Mouse (Mus musculus): ENCODE results near the gene Usp50. TPM values are rescaled to one million over a fixed set of nuclear protein-coding genes. Genes with fewer than 3 reads are reported as not detected.

Gene Usp50
- polyA plus RNA-seq, 1 experiment: 0.23 TPM

DNA sequence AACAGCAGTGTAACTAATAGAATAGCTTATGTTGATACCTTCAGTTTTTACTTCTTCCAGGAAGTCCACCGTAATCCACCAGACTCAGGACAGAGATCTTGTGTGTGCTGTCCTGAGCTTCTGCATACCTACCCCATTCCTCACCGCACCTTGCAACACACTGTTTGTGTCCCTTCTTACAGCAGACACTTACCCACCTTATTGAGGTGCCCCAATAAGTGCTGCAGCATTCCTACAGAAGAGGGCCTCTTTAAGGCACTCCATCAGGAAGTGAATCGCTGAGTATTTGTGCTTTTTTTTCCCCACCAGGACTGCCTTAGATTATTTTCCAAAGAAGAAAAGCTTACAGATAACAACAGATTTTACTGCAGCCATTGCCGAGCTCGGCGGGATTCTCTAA, 27.6 kb downstream of the Usp50 start:
- no peak overlapping the region for H3K27ac ChIP-seq (ENCODE audit: insufficient read depth, low read length)
- H3K27me3 ChIP-seq (ENCODE audit: control insufficient read depth, insufficient read depth, low read length): no peaks in the 10 kb centered on the region
- no peak for DNase-seq (ENCODE audit: low read depth in 1 of 2, low spot score in 2 of 2)
- H3K36me3 ChIP-seq (ENCODE audit: control insufficient read depth, insufficient read depth, low read length): peaks cover 49% of the 10 kb centered on the region
- TF ChIP-seq CTCF (IDR thresholded peaks at IDR 0.05; ENCODE audit: extremely low read depth, insufficient read depth, insufficient read length, insufficient replicate concordance) (no peak), POLR2A (IDR thresholded peaks at IDR 0.05; ENCODE audit: low read depth, low read length) (no peak)
- H3K4me1 ChIP-seq (ENCODE audit: control insufficient read depth, insufficient read depth, insufficient read length): no peaks in the 10 kb centered on the region
- no peak overlapping the region for H3K4me3 ChIP-seq (ENCODE audit: extremely low read depth, insufficient read depth, insufficient read length)
- WGBS: 97% methylated on average over 6 of the region's 6 CpGs

DNA sequence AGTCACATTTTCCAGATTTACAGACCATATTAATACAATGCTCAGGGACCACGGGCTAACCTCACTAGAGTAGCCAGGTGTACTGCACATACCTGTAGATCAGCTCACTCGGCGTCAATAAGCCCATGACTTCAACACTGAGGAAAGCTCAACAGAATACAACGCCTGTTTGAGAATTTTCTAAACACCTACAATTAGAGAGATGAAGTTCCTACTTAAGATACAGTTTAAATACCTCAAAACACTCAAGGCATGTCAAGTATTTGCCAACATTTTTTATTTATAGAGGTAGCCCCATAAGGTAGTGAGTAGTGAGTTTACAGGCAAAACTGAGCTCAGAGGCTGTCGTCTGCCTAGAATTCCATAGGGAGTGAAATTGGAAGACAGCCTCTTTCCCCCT, 39.9 kb downstream of the Usp50 start:
- Histone ChIP-seq H3K4me1 (ENCODE audit: control insufficient read depth, insufficient read depth, insufficient read length) (no peaks in the 10 kb centered on the region), H3K27me3 (ENCODE audit: control insufficient read depth, insufficient read depth, low read length) (no peaks in the 10 kb centered on the region), H3K27ac (ENCODE audit: insufficient read depth, low read length) (no peak overlapping the region), H3K36me3 (ENCODE audit: control insufficient read depth, insufficient read depth, low read length) (peaks cover 25% of the 10 kb centered on the region), H3K4me3 (ENCODE audit: extremely low read depth, insufficient read depth, insufficient read length) (no peak overlapping the region)
- no peak for DNase-seq (ENCODE audit: low read depth in 1 of 2, low spot score in 2 of 2)
- WGBS: 94% methylated on average over 5 of the region's 5 CpGs
- no peak for TF ChIP-seq POLR2A (IDR thresholded peaks at IDR 0.05; ENCODE audit: low read depth, low read length)
- TF ChIP-seq CTCF (IDR thresholded peaks at IDR 0.05; ENCODE audit: extremely low read depth, insufficient read depth, insufficient read length, insufficient replicate concordance): no peak

DNA sequence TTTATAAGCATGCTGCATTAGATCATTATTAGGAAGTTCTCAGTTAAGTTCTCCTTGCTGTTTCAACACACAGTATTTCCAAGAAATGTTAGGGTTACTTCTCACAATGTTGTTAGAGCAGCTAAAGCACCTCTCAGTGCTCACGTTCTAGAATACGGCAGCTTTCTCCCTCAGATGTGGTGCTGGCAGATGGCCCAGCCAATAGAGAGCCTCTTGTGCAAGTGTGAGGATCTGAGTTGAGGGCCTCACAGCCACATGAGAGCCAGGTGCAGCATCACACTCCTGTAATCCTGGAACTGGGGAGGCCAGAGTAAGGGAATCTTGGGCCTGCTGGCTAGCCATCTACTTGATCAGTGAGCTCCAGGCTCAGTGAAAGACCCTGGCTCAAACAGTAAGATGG, 43.0 kb downstream of the Usp50 start:
- H3K4me1 ChIP-seq (ENCODE audit: control insufficient read depth, insufficient read depth, insufficient read length): no peaks in the 10 kb centered on the region
- no peak overlapping the region for H3K4me3 ChIP-seq (ENCODE audit: extremely low read depth, insufficient read depth, insufficient read length)
- no peak for DNase-seq (ENCODE audit: low read depth in 1 of 2, low spot score in 2 of 2)
- TF ChIP-seq CTCF (IDR thresholded peaks at IDR 0.05; ENCODE audit: extremely low read depth, insufficient read depth, insufficient read length, insufficient replicate concordance) (no peak), POLR2A (IDR thresholded peaks at IDR 0.05; ENCODE audit: low read depth, low read length) (no peak)
- H3K27ac ChIP-seq (ENCODE audit: insufficient read depth, low read length): no peak overlapping the region
- H3K27me3 ChIP-seq (ENCODE audit: control insufficient read depth, insufficient read depth, low read length): no peaks in the 10 kb centered on the region
- WGBS: 92% methylated on average over 2 of the region's 2 CpGs
- H3K36me3 ChIP-seq (ENCODE audit: control insufficient read depth, insufficient read depth, low read length): peaks cover 27% of the 10 kb centered on the region

DNA sequence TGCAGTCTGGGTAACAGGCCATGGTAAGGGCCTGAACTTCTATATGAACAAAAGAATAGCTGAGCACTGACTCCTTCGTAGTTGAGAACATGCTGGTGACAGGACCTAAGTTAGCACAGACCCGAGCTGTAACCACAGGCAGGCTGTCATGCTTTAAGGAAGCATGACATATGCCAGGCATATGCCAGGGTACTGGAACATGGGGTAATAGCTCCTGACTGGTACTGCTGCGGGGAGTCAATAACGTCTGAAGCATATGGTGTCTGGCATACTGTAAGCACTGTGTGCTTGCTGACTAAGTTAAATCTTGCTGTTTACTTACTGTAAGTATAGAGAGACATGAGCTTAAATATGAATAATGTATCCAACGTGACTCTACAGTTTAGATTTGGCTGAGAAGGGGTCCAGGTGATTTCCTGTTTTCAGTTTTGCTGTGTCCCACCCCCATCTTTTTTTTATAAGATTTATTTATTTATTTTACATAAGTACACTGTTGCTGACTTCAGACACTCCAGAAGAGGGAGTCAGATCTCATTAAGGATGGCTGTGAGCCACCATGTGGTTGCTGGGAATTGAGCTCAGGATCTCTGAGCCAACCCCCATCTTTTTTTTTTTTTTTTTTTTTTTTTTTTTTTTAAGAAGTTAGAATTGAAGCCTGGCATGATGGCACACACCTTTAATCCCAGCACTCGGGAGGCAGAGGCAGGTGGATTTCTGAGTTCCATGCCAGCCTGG, 47.8 kb downstream of the Usp50 start:
- H3K36me3 ChIP-seq (ENCODE audit: control insufficient read depth, insufficient read depth, low read length): peaks cover 30% of the 10 kb centered on the region
- no peaks in the 10 kb centered on the region for H3K4me1 ChIP-seq (ENCODE audit: control insufficient read depth, insufficient read depth, insufficient read length)
- 85% methylated on average over 6 of the region's 6 CpGs for WGBS
- no peaks in the 10 kb centered on the region for H3K27me3 ChIP-seq (ENCODE audit: control insufficient read depth, insufficient read depth, low read length)
- no peak overlapping the region for H3K27ac ChIP-seq (ENCODE audit: insufficient read depth, low read length)
- TF ChIP-seq CTCF (IDR thresholded peaks at IDR 0.05; ENCODE audit: extremely low read depth, insufficient read depth, insufficient read length, insufficient replicate concordance): no peak
- TF ChIP-seq POLR2A (IDR thresholded peaks at IDR 0.05; ENCODE audit: low read depth, low read length): no peak
- DNase-seq (ENCODE audit: low read depth in 1 of 2, low spot score in 2 of 2): no peak
- H3K4me3 ChIP-seq (ENCODE audit: extremely low read depth, insufficient read depth, insufficient read length): no peak overlapping the region

DNA sequence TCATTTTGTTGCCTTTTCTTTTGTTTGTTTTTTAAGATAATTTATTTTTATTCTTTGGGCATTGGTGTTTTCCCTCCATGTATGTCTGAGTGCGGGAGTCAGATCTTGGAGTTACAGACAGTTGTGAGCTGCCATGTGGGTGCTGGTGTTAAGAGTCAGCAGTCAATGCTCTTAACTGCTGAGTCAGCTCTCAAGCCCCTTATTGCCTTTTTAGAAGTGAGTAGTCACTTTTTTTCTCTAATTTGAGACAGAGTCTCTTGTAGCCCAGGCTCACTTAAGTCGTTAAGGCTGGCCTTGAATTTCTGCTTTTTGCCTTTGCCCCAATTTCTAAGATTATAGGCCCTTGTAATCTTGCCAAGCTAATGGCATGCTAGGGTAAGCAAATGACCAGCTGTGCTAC, 52.8 kb downstream of the Usp50 start:
- peaks cover 30% of the 10 kb centered on the region for H3K36me3 ChIP-seq (ENCODE audit: control insufficient read depth, insufficient read depth, low read length)
- H3K27ac ChIP-seq (ENCODE audit: insufficient read depth, low read length): no peak overlapping the region
- no peak for DNase-seq (ENCODE audit: low read depth in 1 of 2, low spot score in 2 of 2)
- H3K4me3 ChIP-seq (ENCODE audit: extremely low read depth, insufficient read depth, insufficient read length): no peak overlapping the region
- H3K4me1 ChIP-seq (ENCODE audit: control insufficient read depth, insufficient read depth, insufficient read length): no peaks in the 10 kb centered on the region
- no peak for TF ChIP-seq CTCF (IDR thresholded peaks at IDR 0.05; ENCODE audit: extremely low read depth, insufficient read depth, insufficient read length, insufficient replicate concordance)
- no peak for TF ChIP-seq POLR2A (IDR thresholded peaks at IDR 0.05; ENCODE audit: low read depth, low read length)
- 71% methylated on average over 2 of the region's 2 CpGs for WGBS
- no peaks in the 10 kb centered on the region for H3K27me3 ChIP-seq (ENCODE audit: control insufficient read depth, insufficient read depth, low read length)

DNA sequence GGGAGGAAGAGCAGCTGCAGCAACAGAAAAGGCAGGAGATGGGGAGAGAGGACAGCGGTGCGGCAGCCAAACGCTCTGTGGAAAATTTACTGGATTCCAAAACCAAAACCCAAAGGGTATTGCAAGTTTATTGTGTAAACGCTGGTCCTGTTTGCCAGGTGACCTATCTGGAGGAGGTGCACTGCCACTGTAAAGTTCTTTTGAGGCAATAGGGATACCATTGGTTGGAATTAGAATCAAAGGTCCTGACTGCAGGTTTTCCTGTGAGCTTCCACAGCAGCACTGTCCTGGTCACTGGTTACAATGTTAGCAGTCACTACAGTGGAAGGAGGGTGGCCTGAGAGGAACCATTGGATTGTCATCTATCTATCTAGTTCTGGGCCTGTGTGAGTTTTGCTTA, 54.1 kb downstream of the Usp50 start:
- no peak overlapping the region for H3K4me3 ChIP-seq (ENCODE audit: extremely low read depth, insufficient read depth, insufficient read length)
- H3K27ac ChIP-seq (ENCODE audit: insufficient read depth, low read length): no peak overlapping the region
- H3K4me1 ChIP-seq (ENCODE audit: control insufficient read depth, insufficient read depth, insufficient read length): no peaks in the 10 kb centered on the region
- TF ChIP-seq CTCF (IDR thresholded peaks at IDR 0.05; ENCODE audit: extremely low read depth, insufficient read depth, insufficient read length, insufficient replicate concordance) (no peak), POLR2A (IDR thresholded peaks at IDR 0.05; ENCODE audit: low read depth, low read length) (no peak)
- peaks cover 26% of the 10 kb centered on the region for H3K36me3 ChIP-seq (ENCODE audit: control insufficient read depth, insufficient read depth, low read length)
- no peak for DNase-seq (ENCODE audit: low read depth in 1 of 2, low spot score in 2 of 2)
- WGBS: over 99% methylated on average over 4 of the region's 4 CpGs
- no peaks in the 10 kb centered on the region for H3K27me3 ChIP-seq (ENCODE audit: control insufficient read depth, insufficient read depth, low read length)

DNA sequence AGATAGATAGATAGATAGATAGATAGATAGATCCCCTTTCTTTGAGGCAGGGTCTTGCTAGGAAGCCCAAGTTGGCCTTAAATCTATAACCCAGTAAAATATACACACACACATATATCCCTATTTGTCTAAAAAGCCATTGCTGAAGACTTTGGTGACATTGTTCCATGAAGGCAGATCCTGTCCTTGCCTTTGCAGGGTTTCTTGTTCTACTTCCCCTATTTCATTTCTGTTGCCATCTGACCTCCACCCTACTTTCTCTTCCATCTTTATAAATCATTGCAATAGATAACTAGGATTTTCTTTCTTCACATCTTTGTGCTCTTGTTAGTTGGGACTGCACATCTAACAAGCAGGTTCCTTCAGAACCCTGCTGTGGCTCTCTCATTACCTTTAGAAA, 70.3 kb downstream of the Usp50 start:
- no peak for DNase-seq (ENCODE audit: low read depth in 1 of 2, low spot score in 2 of 2)
- no peak overlapping the region for H3K4me3 ChIP-seq (ENCODE audit: extremely low read depth, insufficient read depth, insufficient read length)
- H3K27ac ChIP-seq (ENCODE audit: insufficient read depth, low read length): no peak overlapping the region
- no peaks in the 10 kb centered on the region for H3K27me3 ChIP-seq (ENCODE audit: control insufficient read depth, insufficient read depth, low read length)
- TF ChIP-seq CTCF (IDR thresholded peaks at IDR 0.05; ENCODE audit: extremely low read depth, insufficient read depth, insufficient read length, insufficient replicate concordance) (no peak), POLR2A (IDR thresholded peaks at IDR 0.05; ENCODE audit: low read depth, low read length) (no peak)
- no peaks in the 10 kb centered on the region for H3K4me1 ChIP-seq (ENCODE audit: control insufficient read depth, insufficient read depth, insufficient read length)
- H3K36me3 ChIP-seq (ENCODE audit: control insufficient read depth, insufficient read depth, low read length): no peaks in the 10 kb centered on the region; the same call in 1 of the 2 replicates

Measured in spleen, adult 2 months (tissue).